Mouse (Mus musculus): ENCODE measurements at regions not wholly inside any gene's neighbourhood (a gene's known extent, or its start where the extent isn't known, plus 50 kb on each side); places are given as distances from the start of the nearest gene placed in this dataset.
A peak's percentile ranks its signal among the peaks of the same experiment; 100 is the strongest.

GRCm38 (mm10) chr16:93147525-93148222, 321.7 kb upstream of the Runx1 start:
- ATAC-seq (replicated peaks; ENCODE audit: poor library complexity), result peak; percentile 95

GRCm38 (mm10) chr16:93146812-93147211, 320.9 kb upstream of the Runx1 start:
- no peak for ATAC-seq (replicated peaks; ENCODE audit: poor library complexity)

- no peak for ATAC-seq (replicated peaks; ENCODE audit: poor library complexity)
Measured at GRCm38 (mm10) chr16:93145617-93146016, 319.7 kb upstream of the Runx1 start.

- ATAC-seq (replicated peaks; ENCODE audit: poor library complexity), result 0 out of 2 replicates have a peak, but pooled peaks have one; percentile 2
Measured at GRCm38 (mm10) chr16:93144033-93144432, 318.1 kb upstream of the Runx1 start.

GRCm38 (mm10) chr16:93143164-93143563, 317.2 kb upstream of the Runx1 start:
- no peak for ATAC-seq (replicated peaks; ENCODE audit: poor library complexity)

GRCm38 (mm10) chr16:93141967-93142366, 316.0 kb upstream of the Runx1 start:
- no peak for ATAC-seq (replicated peaks; ENCODE audit: poor library complexity)

GRCm38 (mm10) chr16:93140535-93141110, 314.7 kb upstream of the Runx1 start:
- no peak; the same call in 1 of the 2 replicates for ATAC-seq (replicated peaks; ENCODE audit: poor library complexity)

GRCm38 (mm10) chr16:93137249-93137648, 311.3 kb upstream of the Runx1 start:
- ATAC-seq (replicated peaks; ENCODE audit: poor library complexity), result 0 out of 2 replicates have a peak, but pooled peaks have one; percentile 27

- ATAC-seq (replicated peaks; ENCODE audit: poor library complexity), result peak; percentile 50
Measured at GRCm38 (mm10) chr16:93131404-93131803, 305.5 kb upstream of the Runx1 start.

- ATAC-seq (replicated peaks; ENCODE audit: poor library complexity), result no peak
Measured at GRCm38 (mm10) chr16:93130622-93131021, 304.7 kb upstream of the Runx1 start.

GRCm38 (mm10) chr16:93123707-93124106, 297.8 kb upstream of the Runx1 start:
- peak; percentile 45; the same call in 1 of the 2 replicates for ATAC-seq (replicated peaks; ENCODE audit: poor library complexity)

- ATAC-seq (replicated peaks; ENCODE audit: poor library complexity), result no peak
Measured at GRCm38 (mm10) chr16:93116111-93116969, 290.4 kb upstream of the Runx1 start.

- no peak for ATAC-seq (replicated peaks; ENCODE audit: poor library complexity)
Measured at GRCm38 (mm10) chr16:93110912-93111311, 285.0 kb upstream of the Runx1 start.

GRCm38 (mm10) chr16:93110451-93110850, 284.5 kb upstream of the Runx1 start:
- ATAC-seq (replicated peaks; ENCODE audit: poor library complexity), result no peak

GRCm38 (mm10) chr16:93109683-93110407, 283.9 kb upstream of the Runx1 start:
- ATAC-seq (replicated peaks; ENCODE audit: poor library complexity), result peak; percentile 39; the same call in 1 of the 2 replicates

GRCm38 (mm10) chr16:93107524-93107845, 281.5 kb upstream of the Runx1 start:
- ATAC-seq (replicated peaks; ENCODE audit: poor library complexity), result no peak

- ATAC-seq (replicated peaks; ENCODE audit: poor library complexity), result no peak
Measured at GRCm38 (mm10) chr16:93106811-93107523, 281.0 kb upstream of the Runx1 start.

- ATAC-seq (replicated peaks; ENCODE audit: poor library complexity), result no peak
Measured at GRCm38 (mm10) chr16:93102174-93102573, 276.2 kb upstream of the Runx1 start.

GRCm38 (mm10) chr16:93098057-93098456, 272.1 kb upstream of the Runx1 start:
- no peak for ATAC-seq (replicated peaks; ENCODE audit: poor library complexity)

- ATAC-seq (replicated peaks; ENCODE audit: poor library complexity), result no peak
Measured at GRCm38 (mm10) chr16:93096175-93096574, 270.2 kb upstream of the Runx1 start.

Data from megakaryocyte progenitor cell, adult 5-6 weeks (primary cell).